Mouse (Mus musculus) activated CD4-positive, CD25-positive, alpha-beta regulatory T cell (primary cell): ENCODE measurements around the gene Baz2a. TPM values are rescaled to one million over a fixed set of nuclear protein-coding genes. Genes with fewer than 3 reads are reported as not detected.

Source experiments
- polyA plus RNA-seq, 2 experiments: library from polyadenylated mRNA; unstranded; fragments of 100-300 nt; shearing (Covaris generic); gene quantifications; one replicate each; pipeline ENCODE4 v1.2.1; 2017

Baz2a gene
- polyA plus RNA-seq: 10 to 100 TPM; 52.9 to 72.5 TPM

DNA sequence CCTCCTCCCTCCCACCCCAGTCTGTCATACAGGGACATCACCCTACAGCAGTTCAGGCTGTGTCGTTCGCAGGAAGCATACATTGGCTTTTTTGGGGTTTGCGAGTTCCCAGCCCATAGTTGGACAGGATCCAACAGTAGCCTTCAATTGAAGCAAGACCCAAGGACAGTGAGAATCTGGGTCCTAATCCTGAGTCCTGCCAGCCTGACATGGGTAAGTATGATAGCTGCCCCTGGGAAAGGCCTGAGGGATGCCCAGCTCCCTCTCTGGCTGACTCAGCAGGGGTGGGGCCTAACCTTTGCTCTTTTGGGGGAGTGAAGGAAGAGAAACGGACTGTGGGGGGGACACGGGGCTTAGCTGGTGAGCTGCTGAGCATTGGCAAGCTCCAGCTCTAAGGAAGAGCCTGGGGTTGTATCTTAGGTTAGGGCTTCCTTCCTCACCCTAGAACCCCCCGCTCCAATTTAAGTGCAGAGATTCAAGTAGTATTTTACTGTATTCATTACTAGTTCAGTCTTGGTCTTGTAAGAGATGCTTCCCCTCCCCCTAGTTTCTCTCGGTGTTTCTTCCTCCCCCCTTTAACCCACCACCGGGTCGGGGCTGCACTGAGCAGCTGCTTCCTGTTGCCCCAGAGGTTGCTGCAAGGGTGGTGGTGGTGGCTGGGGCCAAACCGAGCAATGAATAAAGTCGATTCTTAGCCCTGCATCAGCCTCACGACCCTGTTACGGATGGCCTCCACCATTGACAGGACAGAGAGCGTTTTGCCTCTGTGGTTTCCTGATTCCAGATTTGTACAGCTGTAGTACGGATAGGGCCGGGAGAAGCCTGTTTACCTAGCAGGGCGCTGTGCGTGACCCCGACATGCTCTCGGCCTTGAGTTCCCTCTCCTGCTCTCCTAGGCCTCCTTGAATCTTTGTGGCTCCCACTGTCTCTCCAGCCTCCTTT is at the start of gene Baz2a:
Baz2a (plus strand) TSS at position 14 of the 942 bp plus-strand sequence.

DNA sequence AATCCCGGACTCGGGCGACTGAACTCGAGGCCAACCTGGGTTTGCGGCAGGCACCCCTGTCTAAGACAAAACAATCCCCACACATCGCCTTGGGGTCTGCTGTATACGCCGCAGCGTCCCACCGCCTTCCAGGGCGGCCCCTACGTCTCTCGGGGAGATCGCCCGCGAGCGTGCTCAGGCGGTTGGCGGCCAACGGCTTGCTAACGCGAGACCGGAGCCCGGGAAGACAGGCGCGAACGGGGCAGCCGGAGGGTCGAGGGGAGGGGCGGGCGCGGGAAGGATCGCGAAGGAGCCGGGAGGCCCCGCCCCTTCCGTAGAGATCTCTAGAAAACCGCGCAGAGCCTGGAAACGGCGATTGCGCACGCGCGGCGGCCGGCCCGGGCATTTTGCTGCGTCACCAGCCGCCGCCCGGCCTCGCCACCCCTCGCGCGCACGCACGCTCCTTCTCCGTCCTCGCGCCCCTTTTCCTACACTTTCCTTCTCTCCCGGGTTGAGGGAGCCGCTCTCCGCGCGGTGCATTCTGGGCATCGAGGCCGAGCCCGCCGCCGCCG is 32.7 kb upstream of the Baz2a start, which contains the start of gene Ptges3:
Ptges3 (plus strand) TSS at position 354 of the 551 bp plus-strand sequence.

DNA sequence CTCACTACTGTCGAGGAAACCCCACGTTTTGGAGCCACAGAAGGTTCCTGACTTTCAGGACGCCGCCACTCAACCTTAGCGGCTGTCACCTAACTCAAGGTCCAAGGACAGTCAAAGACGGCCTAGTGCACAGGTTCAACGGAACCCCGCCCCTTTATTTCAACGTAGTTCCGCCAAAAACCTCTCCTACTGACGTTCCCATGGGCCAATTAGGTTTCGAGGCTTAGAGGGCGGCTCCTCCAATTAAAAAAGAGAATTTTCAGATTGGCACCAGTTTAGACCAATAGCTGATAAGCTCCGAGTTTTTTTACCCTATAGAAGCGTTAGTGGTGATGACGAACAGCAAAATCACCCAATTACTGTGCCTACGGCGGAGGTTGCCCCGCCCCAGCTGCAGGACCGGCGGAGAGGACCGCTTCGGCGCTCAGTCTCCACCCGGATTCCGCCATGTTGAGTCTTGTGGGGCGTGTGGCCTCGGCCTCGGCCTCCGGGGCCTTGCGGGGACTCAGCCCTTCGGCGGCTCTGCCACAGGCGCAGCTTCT is 8.4 kb upstream of the Baz2a start, which contains the start of gene Atp5b:
Atp5b (plus strand) TSS at position 394 of the 542 bp plus-strand sequence.

Other genes starting within 250 kb of the Baz2a start
- gene Rdh19, start 241.6 kb upstream of the Baz2a start, polyA plus RNA-seq: not detected
- not detected for gene Rdh16f2, start 225.1 kb upstream of the Baz2a start, polyA plus RNA-seq
- under 1 TPM in 1 of 2 experiments, not detected in 1; 0.29 TPM for gene Rdh7, start 202.8 kb upstream of the Baz2a start, polyA plus RNA-seq
- gene Sdr9c7, start 193.1 kb upstream of the Baz2a start, polyA plus RNA-seq: not detected
- gene Hsd17b6, start 84.0 kb upstream of the Baz2a start, polyA plus RNA-seq: under 1 TPM in 1 of 2 experiments, not detected in 1; 0.42 TPM
- 10 to 100 TPM; 22.4 to 26.6 TPM for gene Prim1, start 76.4 kb upstream of the Baz2a start, polyA plus RNA-seq
- 100 to 1,000 TPM; 601 to 712 TPM for gene Naca, start 56.0 kb upstream of the Baz2a start, polyA plus RNA-seq
- 10 to 100 TPM; 92.6 to 99.4 TPM for gene Ptges3, start 32.6 kb upstream of the Baz2a start, polyA plus RNA-seq
- 1,000 to 10,000 TPM; 1,203 to 1,225 TPM for gene Atp5b, start 8.3 kb upstream of the Baz2a start, polyA plus RNA-seq
- gene Rbms2, start 88.7 kb downstream of the Baz2a start, polyA plus RNA-seq: 10 to 100 TPM; 21.7 to 29.0 TPM
- under 1 TPM; 0.18 to 0.33 TPM for gene Gls2, start 102.9 kb downstream of the Baz2a start, polyA plus RNA-seq
- gene Spryd4, start 120.2 kb downstream of the Baz2a start, polyA plus RNA-seq: 10 to 100 TPM; 11.3 to 17.9 TPM
- gene Mip, start 134.3 kb downstream of the Baz2a start, polyA plus RNA-seq: not detected
- gene Timeless, start 140.5 kb downstream of the Baz2a start, polyA plus RNA-seq: 10 to 100 TPM; 17.0 to 20.1 TPM
- under 1 TPM in 1 of 2 experiments, not detected in 1; 0.14 TPM for gene Apon, start 162.5 kb downstream of the Baz2a start, polyA plus RNA-seq
- not detected for gene Apof, start 177.1 kb downstream of the Baz2a start, polyA plus RNA-seq
- 10 to 100 TPM; 57.7 to 94.2 TPM for gene Stat2, start 179.0 kb downstream of the Baz2a start, polyA plus RNA-seq
- under 1 TPM in 1 of 2 experiments, not detected in 1; 0.14 TPM for gene Il23a, start 207.2 kb downstream of the Baz2a start, polyA plus RNA-seq
- 10 to 100 TPM; 32.7 to 39.5 TPM for gene Pan2, start 211.8 kb downstream of the Baz2a start, polyA plus RNA-seq
- gene Cnpy2, start 230.9 kb downstream of the Baz2a start, polyA plus RNA-seq: 100 to 1,000 TPM in 1 of 2 experiments, 10 to 100 TPM in 1; 96.0 to 137 TPM
- 100 to 1,000 TPM; 162 to 168 TPM for gene Cs, start 246.2 kb downstream of the Baz2a start, polyA plus RNA-seq